Mouse (Mus musculus) intestine, postnatal 0 days (tissue): ENCODE measurements at regions not wholly inside any gene's neighbourhood (a gene's known extent, or its start where the extent isn't known, plus 50 kb on each side); places are given as distances from the start of the nearest gene placed in this dataset.

Experiments
- ATAC-seq: fragments of 200-750 bp; cut with Nextera tagmentation; 2 replicates; pipeline ENCODE4 v1.8.0; 2017; ENCODE audit warnings: mild to moderate bottlenecking, moderate TSS enrichment, moderate library complexity
- H3K27ac ChIP-seq: fragments of 300-500 bp; sonication (generic); 2 replicates; pipeline ENCODE4 v1.5.1; 2014; ENCODE audit warnings: mild to moderate bottlenecking, low read depth, low read length, moderate library complexity
- H3K27me3 ChIP-seq: fragments of 300-500 bp; sonication (generic); replicated peaks from 2 replicates; pipeline ENCODE4 v1.6.1; 2014; ENCODE audit warnings: low read length, mixed read lengths; ENCODE audit not compliant: control insufficient read depth, insufficient read depth
- H3K36me3 ChIP-seq: fragments of 300-500 bp; sonication (generic); 2 replicates; pipeline ENCODE4 v1.6.1; 2014; ENCODE audit warnings: mild to moderate bottlenecking, moderate library complexity; ENCODE audit not compliant: control insufficient read depth, insufficient read depth
- H3K4me1 ChIP-seq: fragments of 300-500 bp; sonication (generic); replicated peaks from 2 replicates; pipeline ENCODE4 v1.6.1; 2014; ENCODE audit warnings: antibody characterized with exemption, low read length, mixed read lengths; ENCODE audit not compliant: control insufficient read depth, insufficient read depth
- H3K4me2 ChIP-seq: fragments of 300-500 bp; sonication (generic); replicated peaks from 2 replicates; pipeline ENCODE4 v1.6.1; 2014; ENCODE audit warnings: low read depth, mild to moderate bottlenecking, moderate library complexity
- H3K4me3 ChIP-seq: fragments of 300-500 bp; sonication (generic); 2 replicates; pipeline ENCODE4 v1.5.1; 2014; ENCODE audit warnings: low read depth, low read length
- H3K9ac ChIP-seq: fragments of 300-500 bp; sonication (generic); 2 replicates; pipeline ENCODE4 v1.6.1; 2014; ENCODE audit warnings: mild to moderate bottlenecking, low read depth, low read length
- H3K9me3 ChIP-seq: fragments of 300-500 bp; sonication (generic); 2 replicates; pipeline ENCODE4 v1.6.1; 2016; ENCODE audit warnings: mixed run types; ENCODE audit not compliant: control insufficient read depth
- CTCF ChIP-seq: sonication (generic); IDR thresholded peaks from 2 replicates; pipeline ENCODE4 v1.5.1; 2016; ENCODE audit warnings: low read depth, mild to moderate bottlenecking, control low read depth, antibody characterized with exemption, moderate library complexity
- WGBS: fragments of 180-500 bp; shearing (Covaris S2); extraction: QIAGEN DNeasy Blood & Tissue Kit; methylation state at CpG from one replicate; pipeline ENCODE4 v1.1.7; 2014; 5-methylcytosine and 5-hydroxymethylcytosine counted together

- no peak overlapping the region for H3K27ac ChIP-seq
- 74% methylated on average over 1 of the region's 1 CpGs for WGBS
These were observed 149.3 kb downstream of the Adgra3 start for GRCm38 (mm10) chr5:49909483-49909882.

DNA sequence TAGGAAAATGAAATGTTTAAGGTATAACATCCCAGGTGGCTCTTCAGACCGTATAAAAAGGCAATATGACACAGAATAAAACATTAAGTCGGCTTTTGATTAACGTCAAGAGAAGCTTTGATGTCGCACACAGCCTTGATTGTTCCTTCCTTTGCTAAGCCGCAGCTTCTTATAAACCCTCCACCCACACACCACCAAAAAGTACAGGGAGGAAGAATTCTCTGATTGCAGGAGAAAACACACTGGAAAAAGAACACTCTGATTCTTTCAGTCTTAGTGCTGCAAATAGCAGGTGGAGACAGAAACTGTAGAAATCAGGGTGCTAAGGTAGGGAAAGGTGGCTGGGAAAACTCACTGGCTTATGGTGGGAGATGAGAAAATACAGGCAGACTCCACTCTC, 162.7 kb downstream of the Adgra3 start:
- no peak for TF ChIP-seq CTCF
- WGBS = 83% methylated on average over 5 of the region's 5 CpGs

More at GRCm38 (mm10) chr5:49909483-49909882, 149.3 kb downstream of the Adgra3 start:
- Histone ChIP-seq H3K27me3 (no peaks in the 10 kb centered on the region), H3K36me3 (no peaks in the 10 kb centered on the region), H3K9me3 (no peaks in the 10 kb centered on the region), H3K9ac (no peak overlapping the region), H3K4me2 (no peak overlapping the region), H3K4me3 (no peak overlapping the region), H3K4me1 (no peaks in the 10 kb centered on the region)
- no peak for ATAC-seq
- TF ChIP-seq CTCF = no peak

DNA sequence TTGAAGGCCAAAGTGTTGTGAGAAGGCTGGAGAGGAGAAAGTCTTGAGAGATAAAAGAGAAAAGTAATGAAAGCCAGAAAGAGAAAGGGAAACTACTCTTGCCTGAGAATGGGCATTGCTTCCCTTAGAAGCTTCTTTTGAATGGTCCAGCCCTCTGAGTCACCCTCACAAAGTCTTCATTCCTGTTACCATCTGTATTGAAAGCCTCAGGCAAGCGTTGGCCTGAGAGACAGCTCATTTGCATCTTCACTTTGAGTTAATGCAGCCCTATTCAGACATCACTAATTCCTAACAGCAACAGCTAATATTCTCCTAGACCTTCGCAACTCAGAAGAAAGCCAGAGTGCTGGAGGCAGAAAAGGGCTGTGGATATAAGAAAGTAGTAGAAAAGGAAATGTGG, 178.4 kb downstream of the Adgra3 start:
- Histone ChIP-seq H3K27ac (no peak overlapping the region), H3K9ac (no peak overlapping the region), H3K36me3 (no peaks in the 10 kb centered on the region), H3K9me3 (no peaks in the 10 kb centered on the region), H3K4me1 (no peaks in the 10 kb centered on the region), H3K27me3 (no peaks in the 10 kb centered on the region), H3K4me3 (no peak overlapping the region), H3K4me2 (no peak overlapping the region)
- WGBS = 67% methylated on average over 2 of the region's 2 CpGs
- TF ChIP-seq CTCF = no peak
- ATAC-seq = no peak

More for the DNA sequence above, 162.7 kb downstream of the Adgra3 start:
- no peaks in the 10 kb centered on the region for H3K27me3 ChIP-seq
- no peak overlapping the region for H3K9ac ChIP-seq
- H3K4me1 ChIP-seq = no peaks in the 10 kb centered on the region
- no peak overlapping the region for H3K27ac ChIP-seq
- no peak for ATAC-seq
- no peak overlapping the region for H3K4me2 ChIP-seq
- no peak overlapping the region for H3K4me3 ChIP-seq
- H3K9me3 ChIP-seq = no peaks in the 10 kb centered on the region
- no peaks in the 10 kb centered on the region for H3K36me3 ChIP-seq

- Histone ChIP-seq H3K4me2 (no peak overlapping the region), H3K27me3 (no peaks in the 10 kb centered on the region), H3K9ac (no peak overlapping the region), H3K4me1 (no peaks in the 10 kb centered on the region), H3K9me3 (no peaks in the 10 kb centered on the region), H3K27ac (no peak overlapping the region), H3K4me3 (no peak overlapping the region), H3K36me3 (no peaks in the 10 kb centered on the region)
- WGBS = 32% methylated on average over 1 of the region's 1 CpGs
- no peak for ATAC-seq
- no peak for TF ChIP-seq CTCF
These were observed 182.6 kb downstream of the Adgra3 start for GRCm38 (mm10) chr5:49876240-49876639.

DNA sequence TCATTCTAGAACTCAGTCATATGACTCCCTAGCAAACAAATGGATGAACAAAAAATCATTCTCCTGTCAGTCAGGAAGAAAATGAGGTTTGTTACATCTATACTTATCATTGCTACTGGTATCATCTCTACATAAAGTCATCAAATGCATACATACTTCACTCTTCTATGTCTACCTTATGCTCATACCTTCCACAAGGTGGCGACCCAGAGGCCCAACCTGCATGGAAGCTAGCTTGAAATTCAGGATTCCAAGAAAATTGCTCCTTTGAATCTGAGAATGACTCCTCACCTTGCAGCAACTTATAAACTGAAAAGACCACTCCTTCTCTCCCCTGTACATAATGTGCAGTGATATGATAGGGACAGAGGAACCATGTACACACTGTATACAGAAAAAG, 201.6 kb downstream of the Adgra3 start:
- no peak for ATAC-seq
- H3K4me3 ChIP-seq = no peak overlapping the region
- H3K9me3 ChIP-seq = no peaks in the 10 kb centered on the region
- TF ChIP-seq CTCF = peak; percentile 71
- H3K27ac ChIP-seq = no peak overlapping the region
- WGBS = 34% methylated on average over 1 of the region's 1 CpGs
- no peak overlapping the region for H3K4me2 ChIP-seq
- no peaks in the 10 kb centered on the region for H3K36me3 ChIP-seq
- no peaks in the 10 kb centered on the region for H3K27me3 ChIP-seq
- H3K9ac ChIP-seq = no peak overlapping the region
- no peaks in the 10 kb centered on the region for H3K4me1 ChIP-seq

DNA sequence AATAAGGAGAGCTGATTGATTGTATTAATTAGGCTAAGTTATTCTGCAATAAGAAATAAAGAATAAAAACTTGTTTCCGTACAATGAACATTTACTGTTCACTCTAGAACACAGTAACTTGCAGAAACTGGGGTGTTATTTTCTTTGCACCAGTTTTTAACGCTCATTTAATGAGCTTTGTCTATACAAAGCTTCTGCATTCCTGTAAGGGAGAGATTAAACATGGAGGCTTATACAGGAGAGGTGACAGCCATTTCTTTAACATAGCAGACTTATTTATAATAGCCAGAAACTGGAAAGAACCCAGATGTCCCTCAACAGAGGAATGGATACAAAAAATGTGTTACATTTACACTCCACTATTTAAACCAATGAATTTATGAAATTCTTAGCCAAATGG, 202.8 kb downstream of the Adgra3 start:
- WGBS = 84% methylated on average over 2 of the region's 2 CpGs
- Histone ChIP-seq H3K27me3 (no peaks in the 10 kb centered on the region), H3K9me3 (no peaks in the 10 kb centered on the region), H3K27ac (no peak overlapping the region), H3K36me3 (no peaks in the 10 kb centered on the region), H3K4me2 (no peak overlapping the region), H3K9ac (no peak overlapping the region), H3K4me1 (no peaks in the 10 kb centered on the region), H3K4me3 (no peak overlapping the region)
- ATAC-seq = no peak
- no peak for TF ChIP-seq CTCF

DNA sequence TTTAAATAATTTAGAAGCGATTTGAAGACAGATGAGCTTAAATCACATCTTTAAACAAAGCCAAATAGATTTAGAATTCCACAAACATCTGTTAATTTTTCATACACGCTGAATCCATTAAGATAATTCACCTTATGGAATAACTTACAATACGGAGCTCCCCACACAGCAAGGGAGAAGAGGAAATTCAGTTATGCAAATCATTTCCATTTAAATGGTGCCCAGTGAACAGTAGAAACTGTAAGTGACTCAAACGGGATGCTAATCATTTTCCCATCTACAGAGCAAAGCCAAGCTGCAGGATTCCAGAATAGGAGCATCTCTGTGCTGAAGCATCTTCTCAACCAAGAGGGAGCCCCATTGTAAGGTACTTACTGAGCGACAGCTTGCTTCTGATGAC, 210.1 kb downstream of the Adgra3 start:
- 56% methylated on average over 5 of the region's 5 CpGs for WGBS
- Histone ChIP-seq H3K27me3 (no peaks in the 10 kb centered on the region), H3K9me3 (no peaks in the 10 kb centered on the region)

More for the DNA sequence above, 210.1 kb downstream of the Adgra3 start:
- H3K4me3 ChIP-seq = no peak overlapping the region
- H3K36me3 ChIP-seq = no peaks in the 10 kb centered on the region
- H3K27ac ChIP-seq = no peak overlapping the region
- H3K9ac ChIP-seq = no peak overlapping the region
- no peaks in the 10 kb centered on the region for H3K4me1 ChIP-seq
- ATAC-seq = no peak
- TF ChIP-seq CTCF = no peak
- no peak overlapping the region for H3K4me2 ChIP-seq
